Comparison of ENCODE assay signal across 8 mouse cellular contexts in the genomic region with DNA sequence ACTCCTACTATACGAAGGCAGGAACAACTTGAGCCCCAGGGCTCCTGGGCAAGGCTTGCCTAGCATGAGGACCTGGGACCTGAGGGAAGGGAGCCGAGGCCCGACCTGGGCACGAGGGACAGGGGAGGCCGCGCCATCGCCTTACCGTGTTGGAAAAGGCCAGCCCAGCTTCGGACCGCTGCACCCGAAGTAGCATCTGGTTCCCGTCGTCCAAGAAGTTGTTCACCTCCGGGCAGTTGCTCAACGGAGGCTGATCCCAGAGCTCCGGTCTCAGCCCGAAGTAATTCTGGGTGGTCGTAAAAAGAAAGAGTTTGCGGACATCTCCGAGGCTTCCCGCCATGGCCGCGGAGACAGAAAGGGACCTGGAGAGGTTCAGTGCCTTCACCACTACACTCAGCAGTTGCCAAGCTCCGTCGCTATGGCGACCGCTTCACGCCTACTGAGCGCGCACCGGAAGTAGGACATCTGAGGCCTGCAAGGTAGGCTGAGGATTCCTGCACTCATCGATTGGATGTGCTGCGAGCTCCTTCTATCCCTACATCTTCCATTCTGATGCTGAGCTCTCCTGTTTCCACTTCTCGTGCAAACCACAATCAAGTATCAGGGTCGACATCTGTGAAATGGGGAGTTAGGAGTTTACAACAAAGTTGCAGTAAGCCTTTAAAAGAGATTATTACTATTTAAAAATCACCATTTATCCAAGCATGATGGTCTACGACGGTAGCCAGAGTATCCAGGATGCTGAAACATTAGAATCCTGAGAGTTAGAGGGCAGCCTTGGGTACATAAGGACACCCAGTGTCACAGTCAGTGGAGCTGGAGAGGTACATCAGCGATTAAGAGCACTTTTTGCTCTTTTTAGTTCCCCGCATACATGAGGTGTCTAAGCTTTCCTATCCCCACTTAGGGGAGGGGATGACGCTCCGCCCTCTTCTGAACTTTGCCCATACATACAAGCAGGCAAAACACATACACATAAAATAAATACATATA. TPM values are rescaled to one million over a fixed set of nuclear protein-coding genes. Genes with fewer than 3 reads are reported as not detected.
A peak's percentile ranks its signal among the peaks of the same experiment; 100 is the strongest.
DNase-seq lines count a peak whose midpoint lies in the region; ATAC-seq and TF ChIP-seq lines count a peak whose summit lies in the region.

No protein-coding gene starts in this region.

- ATAC-seq in CD4-positive, CD25-positive, alpha-beta regulatory T cell, adult 4 months = peak; percentile 100
- peak; percentile 100 for ATAC-seq in cerebellum, adult (ENCODE audit: insufficient number of reproducible peaks, low FRiP score, low TSS enrichment)
- ATAC-seq in forebrain, embryonic 13.5 days = peak; percentile 100
- peak; percentile 94 for ATAC-seq in liver, embryonic 15.5 days (ENCODE audit: insufficient read depth)
- ATAC-seq in neural tube, embryonic 12.5 days (ENCODE audit: low FRiP score, low read depth) = peak; percentile 100
- ATAC-seq in stomach, postnatal 0 days (ENCODE audit: low FRiP score, low TSS enrichment) = peak; percentile 98

- intact Hi-C loops in heart, postnatal 10 days (cut with DNase I) = no loop called here

- H3K4me1 ChIP-seq in forebrain, embryonic 13.5 days = peaks cover 13% of the 10 kb centered on the region; the same call in 1 of the 2 replicates
- peaks cover 11% of the 10 kb centered on the region for H3K4me1 ChIP-seq in liver, embryonic 15.5 days (replicated peaks)
- 0 out of 2 replicates have a peak, but pooled peaks cover 3% of the 10 kb centered on the region for H3K4me1 ChIP-seq in neural tube, embryonic 12.5 days
- no peaks in the 10 kb centered on the region for H3K4me1 ChIP-seq in stomach, postnatal 0 days (replicated peaks; ENCODE audit: control insufficient read depth, insufficient read depth)

- no peaks in the 10 kb centered on the region for H3K9me3 ChIP-seq in forebrain, embryonic 13.5 days (replicated peaks)
- no peaks in the 10 kb centered on the region for H3K9me3 ChIP-seq in liver, embryonic 15.5 days (replicated peaks)
- no peaks in the 10 kb centered on the region for H3K9me3 ChIP-seq in neural tube, embryonic 12.5 days
- H3K9me3 ChIP-seq in stomach, postnatal 0 days (ENCODE audit: control insufficient read depth, low read length) = no peaks in the 10 kb centered on the region

- peak overlapping the region; percentile 74 for H3K9ac ChIP-seq in forebrain, embryonic 13.5 days
- H3K9ac ChIP-seq in liver, embryonic 15.5 days = peak overlapping the region; percentile 56
- peak overlapping the region; percentile 54 for H3K9ac ChIP-seq in neural tube, embryonic 12.5 days
- H3K9ac ChIP-seq in stomach, postnatal 0 days (ENCODE audit: low read length) = peak overlapping the region; percentile 67

- TF ChIP-seq CTCF in stomach, postnatal 0 days (IDR thresholded peaks at IDR 0.05; ENCODE audit: low read depth) = no peak

- peak overlapping the region; percentile 63 for H3K4me3 ChIP-seq in forebrain, embryonic 13.5 days
- H3K4me3 ChIP-seq in liver, embryonic 15.5 days (replicated peaks) = peak overlapping the region; percentile 58
- peak overlapping the region; percentile 56 for H3K4me3 ChIP-seq in neural tube, embryonic 12.5 days
- H3K4me3 ChIP-seq in stomach, postnatal 0 days (ENCODE audit: low read depth, low read length) = peak overlapping the region; percentile 53

- DNase-seq in heart, postnatal 10 days = peak; percentile 86 to 88
- peak; percentile 92 to 95 for DNase-seq in kidney, postnatal 4 days
- DNase-seq in stomach, postnatal 0 days (ENCODE audit: low spot score) = peak; percentile 86

- H3K4me2 ChIP-seq in forebrain, embryonic 13.5 days = peak overlapping the region; percentile 83
- H3K4me2 ChIP-seq in liver, embryonic 15.5 days = peak overlapping the region; percentile 81
- H3K4me2 ChIP-seq in neural tube, embryonic 12.5 days (replicated peaks) = peak overlapping the region; percentile 87
- H3K4me2 ChIP-seq in stomach, postnatal 0 days (replicated peaks; ENCODE audit: low read depth) = peak overlapping the region; percentile 87

- TF ChIP-seq EP300 in stomach, postnatal 0 days (optimal IDR thresholded peaks at IDR 0.05) = no peak

- H3K36me3 ChIP-seq in forebrain, embryonic 13.5 days (ENCODE audit: poor library complexity, severe bottlenecking) = peaks cover 13% of the 10 kb centered on the region
- H3K36me3 ChIP-seq in liver, embryonic 15.5 days (replicated peaks) = no peaks in the 10 kb centered on the region
- H3K36me3 ChIP-seq in neural tube, embryonic 12.5 days = peaks cover 8% of the 10 kb centered on the region
- H3K36me3 ChIP-seq in stomach, postnatal 0 days (ENCODE audit: control insufficient read depth, insufficient read depth, low read length) = no peaks in the 10 kb centered on the region

- 9% methylated on average over 41 of the region's 41 CpGs for WGBS in forebrain, embryonic 13.5 days
- 10% methylated on average over 41 of the region's 41 CpGs for WGBS in liver, embryonic 15.5 days (ENCODE audit: insufficient replicate concordance)
- 10% methylated on average over 41 of the region's 41 CpGs for WGBS in neural tube, embryonic 12.5 days
- 11% methylated on average over 41 of the region's 41 CpGs for WGBS in stomach, postnatal 0 days

- H3K27me3 ChIP-seq in forebrain, embryonic 13.5 days = no peaks in the 10 kb centered on the region
- no peaks in the 10 kb centered on the region for H3K27me3 ChIP-seq in liver, embryonic 15.5 days
- H3K27me3 ChIP-seq in neural tube, embryonic 12.5 days (replicated peaks) = no peaks in the 10 kb centered on the region
- H3K27me3 ChIP-seq in stomach, postnatal 0 days (ENCODE audit: control insufficient read depth, insufficient read depth, low read length) = no peaks in the 10 kb centered on the region

- no peak overlapping the region for H3K27ac ChIP-seq in forebrain, embryonic 13.5 days
- no peak overlapping the region for H3K27ac ChIP-seq in liver, embryonic 15.5 days (replicated peaks)
- H3K27ac ChIP-seq in neural tube, embryonic 12.5 days = no peak overlapping the region
- H3K27ac ChIP-seq in stomach, postnatal 0 days (replicated peaks) = peak overlapping the region; percentile 56; the same call in 1 of the 2 replicates

RNA-seq across cellular contexts. Expression of a gene that starts 7.3 kb away (rescaled TPM):
- 1 to 10 TPM; 7.1 to 8.7 TPM for polyA plus RNA-seq in CD4-positive, CD25-positive, alpha-beta regulatory T cell, adult 4 months (2017; shearing (Covaris generic))
- 24.8 and 26.8 TPM in 2 replicates for polyA plus RNA-seq in forebrain, embryonic 13.5 days (2015; fragmentation: Nextera tagmentation; extraction: Ambion mirVana)
- total RNA-seq in heart, postnatal 10 days (2021) = 1 to 10 TPM; 4.2 to 4.4 TPM
- polyA plus RNA-seq in liver, embryonic 15.5 days (2015; fragmentation: Nextera tagmentation; extraction: Ambion mirVana) = 1.7 and 1.8 TPM in 2 replicates
- polyA plus RNA-seq in neural tube, embryonic 12.5 days (2016; fragmentation: Nextera tagmentation; extraction: Ambion mirVana) = 21.5 and 22.9 TPM in 2 replicates
- 4.3 and 4.5 TPM in 2 replicates for polyA plus RNA-seq in stomach, postnatal 0 days (2015; fragmentation: Nextera tagmentation; extraction: Ambion mirVana)

RNA-seq across cellular contexts. Expression of a gene that starts 7.4 kb away (rescaled TPM):
- 10 to 100 TPM in 1 of 2 experiments, 1 to 10 TPM in 1; 8.4 to 43.2 TPM for polyA plus RNA-seq in CD4-positive, CD25-positive, alpha-beta regulatory T cell, adult 4 months (2017; shearing (Covaris generic))
- 126 and 134 TPM in 2 replicates for polyA plus RNA-seq in forebrain, embryonic 13.5 days (2015; fragmentation: Nextera tagmentation; extraction: Ambion mirVana)
- total RNA-seq in heart, postnatal 10 days (2021) = 10 to 100 TPM; 60.2 to 60.7 TPM
- polyA plus RNA-seq in liver, embryonic 15.5 days (2015; fragmentation: Nextera tagmentation; extraction: Ambion mirVana) = 50.5 and 52.4 TPM in 2 replicates
- polyA plus RNA-seq in neural tube, embryonic 12.5 days (2016; fragmentation: Nextera tagmentation; extraction: Ambion mirVana) = 132 and 143 TPM in 2 replicates
- 84.0 and 86.1 TPM in 2 replicates for polyA plus RNA-seq in stomach, postnatal 0 days (2015; fragmentation: Nextera tagmentation; extraction: Ambion mirVana)
